Mouse (Mus musculus) CH12.LX (cell line): Measurements from ENCODE around the gene Gm45808. TPM values are rescaled to one million over a fixed set of nuclear protein-coding genes. Genes with fewer than 3 reads are reported as not detected.
A peak's percentile ranks its signal among the peaks of the same experiment; 100 is the strongest.

ENCODE experiments used
- DNase-seq: peaks from one replicate; pipeline ENCODE4 v3.0.0-alpha.2; 2013; ENCODE audit errors: extremely low read depth
- H3K27ac ChIP-seq: 2 replicates; pipeline ENCODE4 v1.5.1; 2012; ENCODE audit warnings: low read depth, mild to moderate bottlenecking, control low read depth, moderate library complexity; ENCODE audit not compliant: insufficient read depth
- H3K27me3 ChIP-seq: replicated peaks from 2 replicates; pipeline ENCODE3; 2012; ENCODE audit warnings: inconsistent platforms
- H3K36me3 ChIP-seq, 2 experiments: replicated peaks in 1 of 2; 2 replicates each; pipeline versions ENCODE3 to v1.6.1; 2012; ENCODE audit warnings: inconsistent platforms in 1 of 2, low read length in 1 of 2, mild to moderate bottlenecking in 1 of 2, mixed read lengths in 1 of 2, moderate library complexity in 1 of 2; ENCODE audit not compliant: control insufficient read depth in 1 of 2, insufficient read depth in 1 of 2
- H3K4me1 ChIP-seq, 2 experiments: 2 replicates each; pipeline ENCODE4 v1.6.1; 2012; ENCODE audit warnings: inconsistent platforms in 1 of 2, moderate library complexity in 1 of 2; ENCODE audit not compliant: insufficient read depth in 2 of 2, control insufficient read depth in 1 of 2
- H3K4me2 ChIP-seq: 2 replicates; pipeline ENCODE4 v1.6.1; 2012; ENCODE audit warnings: low read depth, mild to moderate bottlenecking, control low read depth; ENCODE audit not compliant: poor library complexity, insufficient read depth, severe bottlenecking
- H3K4me3 ChIP-seq, 3 experiments: fragments of 150-350 bp in 1 of 3; sonication (generic) in 1 of 3; replicated peaks in 1 of 3; 2 replicates each; pipeline versions ENCODE3 to v1.5.1; 2011 to 2012; ENCODE audit warnings: low read depth in 2 of 3, low read length in 2 of 3, mild to moderate bottlenecking in 2 of 3, moderate library complexity in 2 of 3, control low read depth in 1 of 3, improper control_type of control experiment in 1 of 3, inconsistent platforms in 1 of 3, mixed read lengths in 1 of 3; ENCODE audit not compliant: poor library complexity in 1 of 3
- H3K79me2 ChIP-seq: replicated peaks from 2 replicates; pipeline ENCODE4 v1.6.1; 2012; ENCODE audit warnings: mild to moderate bottlenecking, moderate library complexity; ENCODE audit not compliant: control insufficient read depth, poor library complexity, insufficient read depth, severe bottlenecking; ENCODE audit errors: extremely low read depth
- H3K9ac ChIP-seq: 2 replicates; pipeline ENCODE4 v1.6.1; 2012; ENCODE audit warnings: low read depth, mild to moderate bottlenecking, control low read depth, moderate library complexity; ENCODE audit not compliant: insufficient read depth
- H3K9me3 ChIP-seq: replicated peaks from 2 replicates; pipeline ENCODE3; 2012; ENCODE audit warnings: low read length, inconsistent platforms, mixed read lengths
- BHLHE40 ChIP-seq: IDR thresholded peaks from 2 replicates; pipeline ENCODE4 v1.6.1; 2011; ENCODE audit warnings: mild to moderate bottlenecking, low read depth, low read length, improper control_type of control experiment
- CTCF ChIP-seq, 2 experiments: IDR thresholded peaks in 1 of 2; conservative IDR thresholded peaks in 1 of 2; 2 replicates each; pipeline ENCODE4 v1.5.1; 2011 to 2012; ENCODE audit warnings: low read depth in 2 of 2, low read length in 2 of 2, improper control_type of control experiment in 1 of 2, inconsistent platforms in 1 of 2, mild to moderate bottlenecking in 1 of 2, moderate library complexity in 1 of 2
- E2F4 ChIP-seq: IDR thresholded peaks from 2 replicates; pipeline ENCODE4 v1.6.1; 2011; ENCODE audit warnings: low read depth, low read length, improper control_type of control experiment; ENCODE audit not compliant: insufficient replicate concordance
- ELF1 ChIP-seq: IDR thresholded peaks from 2 replicates; pipeline ENCODE4 v1.6.1; 2014; ENCODE audit warnings: low read depth, mild to moderate bottlenecking, inconsistent platforms, low read length, improper control_type of control experiment
- JUN ChIP-seq: IDR thresholded peaks from 2 replicates; pipeline ENCODE4 v1.6.1; 2011; ENCODE audit warnings: low read depth, mild to moderate bottlenecking, low read length, improper control_type of control experiment, moderate library complexity; ENCODE audit not compliant: insufficient read depth
- MAX ChIP-seq: IDR thresholded peaks from 2 replicates; pipeline ENCODE4 v1.6.1; 2011; ENCODE audit warnings: low read length, improper control_type of control experiment
- MAZ ChIP-seq: IDR thresholded peaks from 2 replicates; pipeline ENCODE4 v1.6.1; 2012; ENCODE audit warnings: low read depth, mild to moderate bottlenecking, inconsistent platforms, low read length, improper control_type of control experiment, moderate library complexity
- MEF2A ChIP-seq: IDR thresholded peaks from 2 replicates; pipeline ENCODE4 v1.6.1; 2014; ENCODE audit warnings: low read depth, mild to moderate bottlenecking, inconsistent platforms, low read length, improper control_type of control experiment, borderline replicate concordance
- MXI1 ChIP-seq: IDR thresholded peaks from 2 replicates; pipeline ENCODE4 v1.6.1; 2011; ENCODE audit warnings: mild to moderate bottlenecking, low read depth, low read length, improper control_type of control experiment
- NELFE ChIP-seq: IDR thresholded peaks from 2 replicates; pipeline ENCODE4 v1.6.1; 2011; ENCODE audit warnings: low read depth, low read length, improper control_type of control experiment
- NRF1 ChIP-seq: IDR thresholded peaks from 2 replicates; pipeline ENCODE4 v1.6.1; 2014; ENCODE audit warnings: low read depth, mild to moderate bottlenecking, inconsistent platforms, low read length, improper control_type of control experiment, moderate library complexity
- POLR2A ChIP-seq: IDR thresholded peaks from 2 replicates; pipeline ENCODE4 v1.6.1; 2011; ENCODE audit warnings: low read depth, mild to moderate bottlenecking, improper control_type of control experiment, low read length
- RAD21 ChIP-seq: IDR thresholded peaks from 2 replicates; pipeline ENCODE4 v1.6.1; 2011; ENCODE audit warnings: low read depth, mild to moderate bottlenecking, low read length, improper control_type of control experiment, moderate library complexity
- SIN3A ChIP-seq: IDR thresholded peaks from 2 replicates; pipeline ENCODE4 v1.6.1; 2012; ENCODE audit warnings: low read length, improper control_type of control experiment, inconsistent platforms
- SMC3 ChIP-seq: IDR thresholded peaks from 2 replicates; pipeline ENCODE4 v1.6.1; 2011; ENCODE audit warnings: low read depth, low read length, improper control_type of control experiment
- TBP ChIP-seq: conservative IDR thresholded peaks from 2 replicates; pipeline ENCODE4 v1.6.1; 2011; ENCODE audit warnings: low read depth, low read length, improper control_type of control experiment
- TCF12 ChIP-seq: IDR thresholded peaks from 2 replicates; pipeline ENCODE4 v1.6.1; 2014; ENCODE audit warnings: low read depth, mild to moderate bottlenecking, inconsistent platforms, low read length, improper control_type of control experiment
- UBTF ChIP-seq: IDR thresholded peaks from 2 replicates; pipeline ENCODE4 v1.6.1; 2012; ENCODE audit warnings: low read depth, mild to moderate bottlenecking, inconsistent platforms, low read length, improper control_type of control experiment, moderate library complexity
- ZKSCAN1 ChIP-seq: IDR thresholded peaks from 2 replicates; pipeline ENCODE4 v1.6.1; 2012; ENCODE audit warnings: low read depth, inconsistent platforms, low read length, improper control_type of control experiment, borderline replicate concordance
- dilution Hi-C: fragments of 300-500 bp; cut with MboI; formaldehyde crosslinking; loops from 2 replicates; pipeline ENCODE4 v1.14.3; 2020; ENCODE audit warnings: low sequenced_read_pairs; ENCODE audit not compliant: extremely low pct_unique_long_range_greater_than_20kb, extremely low pct_ligation_motif_present
- in situ Hi-C: fragments of 300-500 bp; cut with MboI; formaldehyde crosslinking; loops from 3 replicates; pipeline ENCODE4 v1.14.3; 2019; ENCODE audit warnings: low sequenced_read_pairs, low pct_ligation_motif_present, low pct_unique_long_range_greater_than_20kb, mixed read lengths
- polyA plus RNA-seq: library from polyadenylated mRNA; unstranded; fragments of >175 nt; gene quantifications from 2 replicates; pipeline ENCODE4 v1.2.1, GENCODE M21; 2012; ENCODE audit warnings: low read depth; ENCODE audit not compliant: insufficient read length
- total RNA-seq, 2 experiments: library from RNA; depleted of rRNA; stranded (reverse); fragments of 300-350 nt in 1 of 2; fragments of >200 nt in 1 of 2; gene quantifications; 2 replicates each; pipeline ENCODE4 v1.2.3; 2012 to 2014

Gene Gm45808
- total and polyA plus RNA-seq, 3 experiments: 0.85 to 5.0 TPM; not detected in 1

DNA sequence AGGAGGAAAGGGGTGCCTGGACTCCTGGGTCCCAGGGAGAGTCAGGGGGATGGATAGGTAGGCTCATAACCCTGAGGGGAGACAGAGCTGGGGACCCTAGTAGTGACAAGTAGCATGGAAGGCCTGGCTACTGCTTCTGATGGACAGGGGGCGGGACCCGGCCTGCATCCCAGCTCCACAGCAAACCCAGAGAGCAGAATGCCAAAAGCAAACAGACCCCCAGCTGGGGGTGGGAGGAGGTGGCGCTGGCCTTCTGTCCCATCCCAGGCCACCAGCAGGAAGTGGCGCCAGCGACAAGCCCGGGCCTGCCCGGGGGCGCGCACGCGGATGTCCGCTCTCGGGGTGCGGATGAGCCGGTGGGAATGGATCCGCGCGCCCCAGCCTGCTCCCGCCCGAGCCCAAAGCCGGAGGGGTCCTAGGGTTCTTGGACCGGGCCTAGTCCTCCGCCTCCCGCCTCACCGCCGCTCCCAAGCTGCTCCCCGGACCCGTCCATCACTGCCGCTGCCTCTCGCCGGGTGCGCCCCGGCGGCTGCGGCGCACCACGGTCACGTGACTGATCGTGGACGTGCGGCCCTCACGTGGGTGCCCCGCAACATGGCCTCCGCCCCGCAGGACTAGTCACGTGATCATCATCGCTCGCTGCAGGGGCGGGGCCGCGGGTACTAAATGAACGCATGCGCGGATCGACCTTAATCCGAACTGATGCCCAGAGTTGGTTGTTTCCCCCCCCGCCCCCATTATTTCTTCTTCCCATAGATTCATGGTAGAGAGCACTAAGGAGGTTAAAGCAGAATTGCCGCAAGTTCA lies 20.1 kb downstream of the Gm45808 start, which contains the start of gene Bax (continued):
- TF ChIP-seq MXI1: peak; percentile 94; the same call in 1 of the 2 replicates

DNA sequence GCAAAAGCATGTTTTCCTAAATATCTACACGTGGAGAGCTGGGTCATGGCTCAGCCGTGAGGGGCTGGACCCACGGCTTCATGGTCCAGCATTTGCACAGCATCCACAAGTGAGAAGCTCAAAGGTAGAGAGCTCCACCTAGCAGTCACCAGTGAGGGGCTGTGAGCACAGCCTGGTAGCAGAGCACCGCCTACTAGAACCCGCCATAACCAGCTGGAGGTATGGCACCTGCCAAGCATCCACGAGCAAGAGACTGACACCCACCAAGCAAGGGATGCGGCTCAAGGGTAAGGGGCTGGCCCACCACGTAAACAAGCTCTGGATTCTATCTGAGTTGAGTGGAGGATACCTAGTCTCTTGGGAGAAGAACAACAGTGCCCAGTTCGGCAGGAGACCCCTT lies 21.1 kb downstream of the Gm45808 start:
- Histone ChIP-seq H3K9me3 (peaks cover 3% of the 10 kb centered on the region), H3K79me2 (peaks cover 30% of the 10 kb centered on the region), H3K4me3 (peak overlapping the region; percentile 73 to 81 (median 77)), H3K27me3 (no peaks in the 10 kb centered on the region), H3K4me2 (peak overlapping the region; percentile 78)
- in situ Hi-C loops: loop anchor here (5.0 to 10.0 kb wide), 2 partner anchors 97 to 219 kb away; partner anchors contain the start of gene Ntn5
- DNase-seq: peak; percentile 71
- TF ChIP-seq MAX (peak; percentile 55; the same call in 1 of the 2 replicates), NRF1 (peak; percentile 36; the same call in 1 of the 2 replicates), MAZ (peak; percentile 40; the same call in 1 of the 2 replicates), SMC3 (peak; percentile 39), MXI1 (peak; percentile 89; the same call in 1 of the 2 replicates), ELF1 (no peak), TCF12 (peak; percentile 59; the same call in 1 of the 2 replicates), NELFE (0 out of 2 replicates have a peak, but pooled peaks have one; percentile 35), CTCF (conservative IDR thresholded peaks at IDR 0.05 in 1 of 2, IDR thresholded peaks at IDR 0.05 in 1 of 2; ENCODE audit: low read depth in 2 of 2, low read length in 2 of 2) (peak in 1 of 2 experiments; percentile 78; a peak in 2 of 4 replicates), UBTF (0 out of 2 replicates have a peak, but pooled peaks have one; percentile 57), ZKSCAN1 (no peak), SIN3A (peak; percentile 85), BHLHE40 (peak; percentile 74), E2F4 (no peak), POLR2A (peak; percentile 44; the same call in 1 of the 2 replicates), JUN (no peak), MEF2A (peak; percentile 65; the same call in 1 of the 2 replicates), TBP (0 out of 2 replicates have a peak, but pooled peaks have one; percentile 37), RAD21 (peak; percentile 64)
- TF ChIP-seq, all 38 proteins: peak for 15
- Histone ChIP-seq H3K27ac (peak overlapping the region; percentile 68), H3K36me3 (peaks cover 24 to 35% of the 10 kb centered on the region in 2 experiments), H3K4me1 (peaks cover 14 to 35% of the 10 kb centered on the region in 2 experiments), H3K9ac (peak overlapping the region; percentile 81)
- dilution Hi-C loops: no loop called here
